Mouse (Mus musculus) midbrain, embryonic 11.5 days (tissue): ENCODE measurements around the gene Prr7. TPM values are rescaled to one million over a fixed set of nuclear protein-coding genes. Genes with fewer than 3 reads are reported as not detected.

Experiments
- ATAC-seq: fragments of 200-750 bp; cut with Nextera tagmentation; 2 replicates; pipeline ENCODE4 v1.8.0; 2017; ENCODE audit warnings: moderate TSS enrichment, moderate library complexity; ENCODE audit not compliant: low FRiP score
- DNase-seq: peaks from one replicate; pipeline ENCODE4 v3.0.0; 2015; ENCODE audit warnings: low spot score; ENCODE audit errors: missing footprints
- H3K27ac ChIP-seq: fragments of 300-500 bp; sonication (generic); 2 replicates; pipeline ENCODE4 v1.5.1; 2014; ENCODE audit warnings: low read depth, low read length
- H3K27me3 ChIP-seq: fragments of 300-500 bp; sonication (generic); 2 replicates; pipeline ENCODE4 v1.6.1; 2014; ENCODE audit warnings: mild to moderate bottlenecking, low read length, moderate library complexity, mixed read lengths; ENCODE audit not compliant: control insufficient read depth, insufficient read depth
- H3K36me3 ChIP-seq: fragments of 300-500 bp; sonication (generic); 2 replicates; pipeline ENCODE4 v1.6.1; 2014; ENCODE audit warnings: mild to moderate bottlenecking, low read length, moderate library complexity, mixed read lengths; ENCODE audit not compliant: control insufficient read depth, insufficient read depth
- H3K4me1 ChIP-seq: fragments of 300-500 bp; sonication (generic); 2 replicates; pipeline ENCODE4 v1.6.1; 2014; ENCODE audit warnings: low read length; ENCODE audit not compliant: control insufficient read depth, insufficient read depth
- H3K4me2 ChIP-seq: fragments of 300-500 bp; sonication (generic); 2 replicates; pipeline ENCODE4 v1.6.1; 2014; ENCODE audit warnings: mild to moderate bottlenecking, moderate library complexity
- H3K4me3 ChIP-seq: fragments of 300-500 bp; sonication (generic); 2 replicates; pipeline ENCODE4 v1.5.1; 2014; ENCODE audit warnings: low read depth, low read length
- H3K9ac ChIP-seq: fragments of 300-500 bp; sonication (generic); 2 replicates; pipeline ENCODE4 v1.6.1; 2014; ENCODE audit warnings: low read length
- H3K9me3 ChIP-seq: fragments of 300-500 bp; sonication (generic); 2 replicates; pipeline ENCODE4 v1.6.1; 2016; ENCODE audit warnings: low read length; ENCODE audit not compliant: control insufficient read depth
- WGBS: fragments of 180-500 bp; shearing (Covaris S2); extraction: QIAGEN DNeasy Blood & Tissue Kit; methylation state at CpG from one replicate; pipeline ENCODE4 v1.1.7; 2014; 5-methylcytosine and 5-hydroxymethylcytosine counted together
- polyA plus RNA-seq: library from polyadenylated mRNA; unstranded; fragments of >200 nt; fragmentation: Nextera tagmentation; extraction: Ambion mirVana; gene quantifications from 2 replicates; pipeline ENCODE4 v1.2.1, GENCODE M21; 2014

The Prr7 gene
- 2.8 and 3.0 TPM in 2 replicates for polyA plus RNA-seq

DNA sequence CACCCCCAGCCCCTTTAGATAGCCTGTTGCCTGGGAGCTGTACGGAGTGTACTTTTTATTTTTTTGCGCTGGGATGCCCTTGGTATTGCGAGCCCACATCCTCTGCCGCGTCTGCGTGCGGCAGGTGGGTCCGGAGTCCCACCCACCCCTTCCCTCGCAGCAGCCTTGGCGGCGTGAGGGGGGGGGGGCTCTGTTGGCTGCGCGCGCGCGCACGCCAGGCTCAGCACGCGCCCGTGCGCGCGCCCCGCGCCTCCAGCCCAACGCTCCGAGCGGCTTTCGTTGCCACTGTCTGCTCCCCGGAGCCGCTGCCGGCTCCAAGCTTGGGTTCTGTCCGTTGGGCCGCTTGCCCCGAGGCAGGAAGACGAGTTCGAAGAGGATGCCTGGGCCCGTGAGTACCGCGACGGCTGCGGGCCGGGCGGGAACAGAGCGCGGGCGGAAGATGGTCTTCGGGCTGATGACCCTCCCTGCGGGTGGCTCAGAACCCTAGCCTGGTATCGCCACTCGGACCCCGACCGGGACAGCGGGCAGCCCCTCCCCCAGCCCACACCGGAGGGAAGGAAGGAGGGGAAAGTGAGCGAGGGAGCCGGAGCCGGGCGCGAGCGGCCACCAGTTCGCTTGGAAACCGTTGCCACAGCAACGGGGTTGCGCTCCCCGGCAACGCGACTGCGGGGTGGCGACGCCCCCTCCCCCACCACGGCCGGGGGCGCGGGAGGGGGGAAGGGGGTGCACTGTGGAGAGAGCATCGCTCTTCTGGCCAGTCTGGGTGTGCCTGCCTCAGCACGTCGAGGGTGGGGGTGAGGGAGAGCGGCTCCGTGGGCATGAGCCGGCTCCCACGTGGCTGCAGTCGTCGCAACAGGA, at the start of gene Prr7:
Gene Prr7 (plus strand): TSS at position 241 of the 858 bp plus-strand sequence.
- peak; percentile 87 for ATAC-seq

DNA sequence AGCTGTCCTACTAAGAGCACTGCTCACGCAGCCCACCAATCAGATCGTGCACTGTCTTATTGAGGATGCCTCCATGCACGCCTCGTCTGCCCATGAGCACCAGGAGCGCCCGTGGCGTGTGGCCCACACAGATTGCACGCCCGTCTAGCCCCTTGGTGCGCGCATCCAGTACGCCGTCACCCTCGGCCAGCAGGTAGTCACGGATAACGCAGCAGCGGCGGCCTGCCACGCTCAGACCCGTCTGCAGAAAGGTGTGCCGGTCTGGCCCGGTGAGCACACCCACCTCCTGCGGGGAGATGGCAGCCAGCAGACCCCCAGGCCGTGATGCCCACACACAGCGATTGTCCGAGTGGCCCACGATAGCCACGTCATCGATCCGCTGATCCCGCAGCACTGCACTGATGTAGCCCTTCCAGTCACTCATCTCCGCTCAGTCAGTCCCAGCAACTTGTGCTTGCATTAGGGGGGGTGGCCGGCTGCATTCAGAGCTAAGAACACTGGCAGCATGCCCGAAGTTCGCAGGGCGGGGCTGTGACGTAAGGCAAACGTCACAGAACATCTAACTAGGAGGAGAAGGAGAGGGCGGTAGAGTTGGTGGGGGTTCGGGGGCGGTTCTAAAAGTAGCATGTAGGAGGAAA, 49.2 kb upstream of the Prr7 start, which contains the start of gene Pfn3:
Gene Pfn3 (minus strand): TSS at position 490 of the 638 bp plus-strand sequence.
- ATAC-seq = peak; percentile 27; the same call in 1 of the 2 replicates
- Histone ChIP-seq H3K27me3 (peaks cover 30% of the 10 kb centered on the region), H3K4me1 (peaks cover 4% of the 10 kb centered on the region; the same call in 1 of the 2 replicates), H3K4me2 (peak within 1 kb of the TSS; percentile 60), H3K27ac (no peak within 1 kb of the TSS), H3K4me3 (peak within 1 kb of the TSS; percentile 29), H3K36me3 (no peaks in the 10 kb centered on the region), H3K9ac (peak within 1 kb of the TSS; percentile 48; the same call in 1 of the 2 replicates), H3K9me3 (no peaks in the 10 kb centered on the region)
- 8% methylated on average over 41 of the region's 41 CpGs for WGBS
- DNase-seq = peak; percentile 90

More for the DNA sequence above, at the start of gene Prr7:
- Histone ChIP-seq H3K4me3 (peak within 1 kb of the TSS; percentile 53), H3K27me3 (no peaks in the 10 kb centered on the region), H3K4me1 (peaks cover 32% of the 10 kb centered on the region), H3K36me3 (peaks cover 7% of the 10 kb centered on the region; the same call in 1 of the 2 replicates), H3K4me2 (peak within 1 kb of the TSS; percentile 54), H3K9ac (peak within 1 kb of the TSS; percentile 87), H3K27ac (peak within 1 kb of the TSS; percentile 97), H3K9me3 (no peaks in the 10 kb centered on the region)
- WGBS = under 1% methylated on average over 70 of the region's 84 CpGs
- DNase-seq = peak; percentile 99

GRCm38 (mm10) chr13:55418004-55418403, 46.1 kb upstream of the Prr7 start:
- Histone ChIP-seq H3K4me1 (peaks cover 6% of the 10 kb centered on the region), H3K9ac (no peak overlapping the region), H3K27me3 (peaks cover 53% of the 10 kb centered on the region), H3K4me2 (no peak overlapping the region), H3K4me3 (no peak overlapping the region), H3K36me3 (no peaks in the 10 kb centered on the region), H3K9me3 (no peaks in the 10 kb centered on the region), H3K27ac (no peak overlapping the region)
- 16% methylated on average over 12 of the region's 12 CpGs for WGBS
- peak; percentile 75 for ATAC-seq
- peak; percentile 98 for DNase-seq

DNA sequence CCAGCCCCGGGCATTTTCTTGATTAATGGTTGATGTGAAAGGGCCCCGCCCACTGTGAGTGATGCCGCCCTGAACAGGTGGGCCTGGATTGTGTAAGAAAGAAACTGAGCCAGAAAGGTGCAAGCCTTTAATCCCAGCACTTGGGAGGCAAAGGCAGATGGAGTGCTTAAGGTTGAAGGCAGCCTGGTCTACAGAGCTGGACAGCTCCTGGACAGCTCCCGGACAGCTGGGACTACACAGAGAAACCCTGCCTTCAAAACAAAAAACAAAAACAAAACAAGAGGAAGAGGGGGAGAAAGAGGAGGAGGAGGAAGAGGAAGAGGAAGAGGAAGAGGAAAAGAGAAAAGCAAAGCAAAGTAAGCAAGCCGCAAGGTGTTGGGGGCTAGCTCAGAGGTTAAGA, 44.9 kb upstream of the Prr7 start:
- peaks cover 6% of the 10 kb centered on the region for H3K4me1 ChIP-seq
- H3K4me3 ChIP-seq = no peak overlapping the region
- ATAC-seq = no peak
- H3K36me3 ChIP-seq = no peaks in the 10 kb centered on the region
- H3K4me2 ChIP-seq = no peak overlapping the region
- H3K9me3 ChIP-seq = no peaks in the 10 kb centered on the region
- H3K9ac ChIP-seq = no peak overlapping the region
- WGBS = 90% methylated on average over 5 of the region's 5 CpGs
- no peak for DNase-seq
- peaks cover 52% of the 10 kb centered on the region for H3K27me3 ChIP-seq
- H3K27ac ChIP-seq = no peak overlapping the region

- Histone ChIP-seq H3K9ac (no peak overlapping the region), H3K9me3 (no peaks in the 10 kb centered on the region), H3K4me2 (0 out of 2 replicates have a peak overlapping the region, but pooled peaks have one; percentile 39), H3K4me1 (peaks cover 2% of the 10 kb centered on the region; the same call in 1 of the 2 replicates), H3K27me3 (peaks cover 44% of the 10 kb centered on the region), H3K36me3 (no peaks in the 10 kb centered on the region), H3K27ac (no peak overlapping the region), H3K4me3 (no peak overlapping the region)
- 34% methylated on average over 51 of the region's 51 CpGs for WGBS
- ATAC-seq = no peak
- DNase-seq = peak; percentile 86
Observed at GRCm38 (mm10) chr13:55420018-55420932, 43.8 kb upstream of the Prr7 start.

DNA sequence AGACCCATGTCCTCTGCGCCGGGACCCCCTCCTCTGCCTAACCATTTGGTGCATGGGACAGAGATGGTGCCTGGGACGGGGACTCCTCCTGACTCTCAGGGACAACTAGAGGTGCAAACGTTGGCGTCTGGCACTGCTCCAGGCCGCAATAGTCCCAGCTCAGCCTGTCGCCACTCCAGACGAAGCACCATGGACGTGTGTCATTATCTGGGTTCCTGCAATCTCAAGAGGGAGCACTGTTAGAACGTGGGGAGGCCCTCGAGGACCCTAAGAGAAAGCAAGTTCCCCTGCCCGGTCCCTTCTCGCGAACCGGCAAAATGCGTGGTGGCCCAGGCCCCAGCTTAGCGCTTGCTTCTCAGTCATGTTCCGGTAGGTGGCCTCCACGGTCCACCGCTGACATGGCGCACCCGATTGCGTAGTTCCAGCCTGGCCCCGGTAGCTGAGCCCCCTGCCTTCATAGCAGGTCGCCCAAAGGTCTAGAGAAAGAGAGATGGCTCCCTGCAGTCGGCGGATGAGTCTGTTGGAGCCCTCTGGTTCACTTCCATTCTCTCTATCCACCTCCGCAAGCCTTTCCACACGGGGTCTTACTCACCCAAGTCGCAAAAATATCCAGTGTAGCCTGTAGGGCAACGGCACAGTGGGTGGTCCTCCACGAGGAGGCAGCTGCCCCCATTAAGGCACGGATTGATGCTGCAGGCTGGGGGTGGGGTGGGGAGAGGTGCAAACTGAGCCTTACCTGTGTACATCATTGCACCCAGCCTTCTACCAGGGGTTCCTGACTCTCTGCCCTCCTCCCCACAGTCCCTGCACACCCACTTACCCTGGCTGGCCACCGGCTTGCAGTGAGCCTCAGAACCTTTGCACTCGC, 42.9 kb upstream of the Prr7 start:
- DNase-seq = peak; percentile 93
- peak overlapping the region; percentile 16 for H3K4me3 ChIP-seq
- H3K36me3 ChIP-seq = no peaks in the 10 kb centered on the region
- peak overlapping the region; percentile 39 for H3K4me2 ChIP-seq
- no peak overlapping the region for H3K27ac ChIP-seq
- H3K9ac ChIP-seq = peak overlapping the region; percentile 49
- H3K9me3 ChIP-seq = no peaks in the 10 kb centered on the region
- WGBS = 16% methylated on average over 35 of the region's 35 CpGs
- peak; percentile 79 for ATAC-seq
- H3K27me3 ChIP-seq = peaks cover 44% of the 10 kb centered on the region
- peaks cover 2% of the 10 kb centered on the region; the same call in 1 of the 2 replicates for H3K4me1 ChIP-seq

DNA sequence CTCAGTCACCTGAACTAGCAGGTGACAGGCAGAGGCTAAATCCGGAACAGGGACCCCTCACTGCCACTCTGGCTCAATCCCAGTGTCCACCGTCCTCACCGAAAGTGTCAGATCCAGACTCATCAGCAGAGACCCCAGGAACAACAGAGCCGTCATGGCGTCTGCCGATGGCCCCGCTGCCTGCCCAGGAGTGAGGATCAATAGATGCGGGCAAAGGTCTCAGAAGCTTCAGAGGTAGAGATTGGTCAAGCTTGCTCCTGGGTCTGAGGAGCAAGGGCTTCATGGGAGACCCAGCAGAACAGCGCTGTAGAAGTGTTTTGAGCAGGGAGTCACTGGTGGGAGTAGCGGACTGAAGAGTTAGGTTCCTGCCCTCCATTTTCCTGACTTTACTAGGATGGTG, 37.5 kb upstream of the Prr7 start, which contains the start of gene F12:
Gene F12 (minus strand): TSS at position 181 of the 400 bp plus-strand sequence.
- DNase-seq = no peak
- 84% methylated on average over 10 of the region's 10 CpGs for WGBS
- no peak within 1 kb of the TSS for H3K27ac ChIP-seq
- no peaks in the 10 kb centered on the region; the same call in 1 of the 2 replicates for H3K9me3 ChIP-seq
- ATAC-seq = no peak
- no peaks in the 10 kb centered on the region for H3K36me3 ChIP-seq
- H3K4me1 ChIP-seq = no peaks in the 10 kb centered on the region
- H3K4me3 ChIP-seq = no peak within 1 kb of the TSS
- H3K9ac ChIP-seq = no peak within 1 kb of the TSS
- H3K27me3 ChIP-seq = peaks cover 6% of the 10 kb centered on the region
- no peak within 1 kb of the TSS for H3K4me2 ChIP-seq
